ENCODE assay signal across 19 mouse cellular contexts in genomic region chr12:82338550-82338949, GRCm38 (mm10).
A peak's percentile ranks its signal among the peaks of the same experiment; 100 is the strongest.
DNase-seq lines count a peak whose midpoint lies in the region; ATAC-seq and TF ChIP-seq lines count a peak whose summit lies in the region.
"Had no signal": no experiment of that assay in that cellular context is flagged by ENCODE, and none has a peak within 500 bp of the region (broad histone marks: within the 10 kb centered on the region; RNA-seq: fewer than 3 reads in every experiment).

No protein-coding gene starts in this region.

- H3K4me3 ChIP-seq in forebrain, embryonic 15.5 days, result no peak overlapping the region
- no peak overlapping the region for H3K4me3 ChIP-seq in forebrain, embryonic 14.5 days (ENCODE audit: low read depth, low read length)
- no peak overlapping the region for H3K4me3 ChIP-seq in hindbrain, embryonic 15.5 days
- no peak overlapping the region for H3K4me3 ChIP-seq in hindbrain, embryonic 12.5 days
- H3K4me3 ChIP-seq in left cerebral cortex, adult 2 months, result peak overlapping the region; percentile 47
- H3K4me3 ChIP-seq in stomach, embryonic 14.5 days (ENCODE audit: low read depth, low read length), result no peak overlapping the region
- H3K4me3 ChIP-seq in stomach, postnatal 0 days (ENCODE audit: low read depth, low read length), result no peak overlapping the region

- no peak overlapping the region for H3K27ac ChIP-seq in forebrain, embryonic 15.5 days (replicated peaks)
- no peak overlapping the region for H3K27ac ChIP-seq in forebrain, embryonic 14.5 days (ENCODE audit: low read depth, low read length)
- peak overlapping the region; percentile 70; the same call in 1 of the 2 replicates for H3K27ac ChIP-seq in hindbrain, embryonic 15.5 days (replicated peaks)
- H3K27ac ChIP-seq in hindbrain, embryonic 12.5 days, result no peak overlapping the region
- no peak overlapping the region; the same call in 1 of the 2 replicates for H3K27ac ChIP-seq in left cerebral cortex, adult 2 months
- peak overlapping the region; percentile 2; the same call in 1 of the 2 replicates for H3K27ac ChIP-seq in stomach, embryonic 14.5 days (ENCODE audit: low read length)
- H3K27ac ChIP-seq in stomach, postnatal 0 days (replicated peaks), result no peak overlapping the region; the same call in 1 of the 2 replicates
- H3K27ac ChIP-seq: embryonic facial prominence, embryonic 12.5 days had no signal

- intact Hi-C loops in left cerebral cortex, adult 2 months (cut with DNase I), result loop anchor here (5.0 kb wide), 3 partner anchors 49 to 166 kb away; no protein-coding TSS in a partner anchor

- TF ChIP-seq EP300 in stomach, postnatal 0 days (optimal IDR thresholded peaks at IDR 0.05), result no peak

- H3K27me3 ChIP-seq in forebrain, embryonic 15.5 days, result no peaks in the 10 kb centered on the region
- H3K27me3 ChIP-seq in forebrain, embryonic 14.5 days (replicated peaks; ENCODE audit: control insufficient read depth, insufficient read depth, low read length), result no peaks in the 10 kb centered on the region
- H3K27me3 ChIP-seq in hindbrain, embryonic 15.5 days, result no peaks in the 10 kb centered on the region
- H3K27me3 ChIP-seq in hindbrain, embryonic 12.5 days, result no peaks in the 10 kb centered on the region
- no peaks in the 10 kb centered on the region for H3K27me3 ChIP-seq in stomach, embryonic 14.5 days (ENCODE audit: control insufficient read depth, insufficient read depth, low read length)
- no peaks in the 10 kb centered on the region for H3K27me3 ChIP-seq in stomach, postnatal 0 days (ENCODE audit: control insufficient read depth, insufficient read depth, low read length)
- H3K27me3 ChIP-seq: embryonic facial prominence, embryonic 12.5 days; forebrain, embryonic 12.5 days; heart, embryonic 13.5 days; hindbrain, embryonic 13.5 days had no signal

- no peak for ATAC-seq in forebrain, embryonic 15.5 days (replicated peaks)
- ATAC-seq in forebrain, embryonic 14.5 days, result no peak
- ATAC-seq in hindbrain, embryonic 15.5 days (ENCODE audit: low FRiP score, low read depth), result no peak
- no peak for ATAC-seq in hindbrain, embryonic 12.5 days (ENCODE audit: low FRiP score)
- ATAC-seq in stomach, embryonic 14.5 days (ENCODE audit: insufficient number of reproducible peaks, insufficient read depth, low FRiP score, low read depth), result no peak
- ATAC-seq in stomach, postnatal 0 days (ENCODE audit: low FRiP score, low TSS enrichment), result no peak
- ATAC-seq: CD4-positive, CD25-positive, alpha-beta regulatory T cell, adult 4 months; inflammation-experienced regulatory T-cells, adult 6 months had no signal

- H3K4me1 ChIP-seq in forebrain, embryonic 15.5 days, result peaks cover 41% of the 10 kb centered on the region
- H3K4me1 ChIP-seq in forebrain, embryonic 14.5 days (ENCODE audit: control insufficient read depth, insufficient read depth, low read length), result peaks cover 21% of the 10 kb centered on the region
- H3K4me1 ChIP-seq in hindbrain, embryonic 15.5 days (replicated peaks), result peaks cover 33% of the 10 kb centered on the region
- peaks cover 30% of the 10 kb centered on the region for H3K4me1 ChIP-seq in hindbrain, embryonic 12.5 days
- H3K4me1 ChIP-seq in stomach, embryonic 14.5 days (ENCODE audit: control insufficient read depth, insufficient read depth, low read length), result peaks cover 13% of the 10 kb centered on the region
- 0 out of 2 replicates have a peak, but pooled peaks cover 5% of the 10 kb centered on the region for H3K4me1 ChIP-seq in stomach, postnatal 0 days (replicated peaks; ENCODE audit: control insufficient read depth, insufficient read depth)

- no peak overlapping the region for H3K9ac ChIP-seq in forebrain, embryonic 15.5 days (replicated peaks)
- no peak overlapping the region for H3K9ac ChIP-seq in forebrain, embryonic 14.5 days (ENCODE audit: low read length)
- no peak overlapping the region for H3K9ac ChIP-seq in hindbrain, embryonic 15.5 days
- H3K9ac ChIP-seq in hindbrain, embryonic 12.5 days, result no peak overlapping the region
- no peak overlapping the region for H3K9ac ChIP-seq in stomach, embryonic 14.5 days (replicated peaks; ENCODE audit: low read depth, low read length)
- H3K9ac ChIP-seq in stomach, postnatal 0 days (ENCODE audit: low read length), result no peak overlapping the region
- H3K9ac ChIP-seq: forebrain, embryonic 12.5 days had no signal

- H3K4me2 ChIP-seq in forebrain, embryonic 15.5 days (replicated peaks), result peak overlapping the region; percentile 47; the same call in 1 of the 2 replicates
- H3K4me2 ChIP-seq in forebrain, embryonic 14.5 days (ENCODE audit: low read length), result no peak overlapping the region; the same call in 1 of the 2 replicates
- H3K4me2 ChIP-seq in hindbrain, embryonic 15.5 days, result no peak overlapping the region
- H3K4me2 ChIP-seq in hindbrain, embryonic 12.5 days (replicated peaks), result no peak overlapping the region
- no peak overlapping the region for H3K4me2 ChIP-seq in stomach, embryonic 14.5 days (replicated peaks; ENCODE audit: low read depth, low read length)
- no peak overlapping the region for H3K4me2 ChIP-seq in stomach, postnatal 0 days (replicated peaks; ENCODE audit: low read depth)

- H3K36me3 ChIP-seq in forebrain, embryonic 15.5 days, result no peaks in the 10 kb centered on the region
- peaks cover 6% of the 10 kb centered on the region; the same call in 1 of the 2 replicates for H3K36me3 ChIP-seq in forebrain, embryonic 14.5 days (ENCODE audit: control insufficient read depth, insufficient read depth, low read length)
- no peaks in the 10 kb centered on the region for H3K36me3 ChIP-seq in hindbrain, embryonic 15.5 days
- H3K36me3 ChIP-seq in hindbrain, embryonic 12.5 days, result peaks cover 5% of the 10 kb centered on the region; the same call in 1 of the 2 replicates
- no peaks in the 10 kb centered on the region for H3K36me3 ChIP-seq in stomach, embryonic 14.5 days (ENCODE audit: control insufficient read depth, insufficient read depth, low read length)
- H3K36me3 ChIP-seq in stomach, postnatal 0 days (ENCODE audit: control insufficient read depth, insufficient read depth, low read length), result 0 out of 2 replicates have a peak, but pooled peaks cover 2% of the 10 kb centered on the region

- no peaks in the 10 kb centered on the region for H3K9me3 ChIP-seq in forebrain, embryonic 15.5 days
- no peaks in the 10 kb centered on the region for H3K9me3 ChIP-seq in forebrain, embryonic 14.5 days (replicated peaks; ENCODE audit: control insufficient read depth, low read length)
- H3K9me3 ChIP-seq in hindbrain, embryonic 15.5 days, result no peaks in the 10 kb centered on the region
- no peaks in the 10 kb centered on the region for H3K9me3 ChIP-seq in hindbrain, embryonic 12.5 days (replicated peaks)
- H3K9me3 ChIP-seq in stomach, embryonic 14.5 days (ENCODE audit: control insufficient read depth, low read depth, low read length), result no peaks in the 10 kb centered on the region
- no peaks in the 10 kb centered on the region for H3K9me3 ChIP-seq in stomach, postnatal 0 days (ENCODE audit: control insufficient read depth, low read length)
- H3K9me3 ChIP-seq: embryonic facial prominence, embryonic 12.5 days; forebrain, embryonic 12.5 days; G1E; heart, embryonic 13.5 days; hindbrain, embryonic 13.5 days had no signal

- TF ChIP-seq CTCF in left cerebral cortex, adult 2 months (IDR thresholded peaks at IDR 0.05), result no peak
- no peak for TF ChIP-seq CTCF in stomach, postnatal 0 days (IDR thresholded peaks at IDR 0.05; ENCODE audit: low read depth)

- no peak for DNase-seq in forebrain, embryonic 14.5 days (ENCODE audit: low spot score)
- no peak for DNase-seq in left cerebral cortex, adult 2 months (ENCODE audit: extremely low spot score in 1 of 2, low spot score in 2 of 2)
- DNase-seq in left cerebral cortex, adult 9 months (ENCODE audit: low spot score in 2 of 2), result no peak
- DNase-seq in stomach, postnatal 0 days (ENCODE audit: low spot score), result no peak
- DNase-seq: adrenal gland, adult 8-10 months; adrenal gland, postnatal 36 days; B cell, adult 2 months; gastrocnemius, postnatal 10 days had no signal

- 81% methylated on average over 4 of the region's 4 CpGs for WGBS in forebrain, embryonic 15.5 days
- WGBS in forebrain, embryonic 14.5 days, result 83% methylated on average over 4 of the region's 4 CpGs
- 92% methylated on average over 4 of the region's 4 CpGs for WGBS in hindbrain, embryonic 15.5 days
- WGBS in hindbrain, embryonic 12.5 days, result 94% methylated on average over 4 of the region's 4 CpGs
- WGBS in stomach, embryonic 14.5 days, result 68% methylated on average over 4 of the region's 4 CpGs
- 78% methylated on average over 4 of the region's 4 CpGs for WGBS in stomach, postnatal 0 days

Comparison
In these comparisons a context has a peak if more than half of its experiments do, and no peak if none do; other contexts are left out.
1. H3K27ac ChIP-seq: peak in hindbrain, embryonic 15.5 days (single experiment) and stomach, embryonic 14.5 days (single experiment); none in forebrain, embryonic 15.5 days (single experiment), forebrain, embryonic 14.5 days (single experiment), hindbrain, embryonic 12.5 days (single experiment), left cerebral cortex, adult 2 months (single experiment) and stomach, postnatal 0 days (single experiment).